20 mouse cellular contexts compared by ENCODE assay signal in the genomic region with DNA sequence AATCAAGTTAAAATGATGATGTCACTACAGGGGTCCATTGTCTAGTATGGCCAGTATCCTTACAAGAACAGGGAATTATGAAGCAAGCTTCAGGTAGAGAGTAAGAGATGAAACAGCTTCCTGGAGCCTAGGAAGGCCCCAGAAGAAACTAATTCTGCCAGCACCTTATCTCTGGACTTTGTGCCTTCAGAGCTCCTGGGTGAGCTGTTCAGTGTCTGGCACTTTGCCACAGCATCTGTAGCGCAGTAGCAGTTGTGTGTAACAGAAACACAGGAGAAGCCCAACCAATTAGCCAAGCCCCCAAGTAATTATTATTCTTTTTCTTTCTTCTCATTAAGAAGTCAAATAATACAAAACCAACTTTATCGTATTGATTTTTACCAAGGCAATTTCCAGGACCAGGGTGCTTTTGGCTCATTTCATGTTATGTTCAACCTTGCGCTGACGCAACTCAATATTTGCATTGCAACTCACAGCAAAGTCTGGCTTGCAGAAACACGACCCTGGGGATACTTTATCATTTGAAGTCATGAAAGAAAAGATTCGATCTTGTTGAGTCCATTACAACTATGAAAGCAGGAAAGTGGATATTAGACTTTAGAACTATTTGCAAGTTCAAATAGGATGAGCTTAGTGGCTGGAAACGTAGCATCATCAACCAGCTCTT.
DNase-seq lines count a peak whose midpoint lies in the region; ATAC-seq lines count a peak whose summit lies in the region.
"Had no signal": no experiment of that assay in that cellular context is flagged by ENCODE, and none has a peak within 500 bp of the region (broad histone marks: within the 10 kb centered on the region; RNA-seq: fewer than 3 reads in every experiment).

No protein-coding gene starts in this region.

- no peak overlapping the region for H3K9ac ChIP-seq in liver, embryonic 12.5 days
- no peak overlapping the region for H3K9ac ChIP-seq in stomach, embryonic 16.5 days (ENCODE audit: low read length)
- no peak overlapping the region for H3K9ac ChIP-seq in hindbrain, embryonic 13.5 days
- H3K9ac ChIP-seq: forebrain, embryonic 13.5 days; heart, embryonic 12.5 days; hindbrain, embryonic 15.5 days had no signal

- no peaks in the 10 kb centered on the region for H3K9me3 ChIP-seq in liver, embryonic 12.5 days (replicated peaks)
- H3K9me3 ChIP-seq in stomach, embryonic 16.5 days (replicated peaks; ENCODE audit: control insufficient read depth, low read length), result no peaks in the 10 kb centered on the region
- H3K9me3 ChIP-seq in hindbrain, embryonic 13.5 days, result no peaks in the 10 kb centered on the region
- H3K9me3 ChIP-seq: forebrain, embryonic 13.5 days; heart, embryonic 12.5 days; hindbrain, embryonic 10.5 days; hindbrain, embryonic 15.5 days had no signal

- no peaks in the 10 kb centered on the region for H3K27me3 ChIP-seq in liver, embryonic 12.5 days (replicated peaks)
- H3K27me3 ChIP-seq in stomach, embryonic 16.5 days (ENCODE audit: control insufficient read depth, insufficient read depth, low read length), result no peaks in the 10 kb centered on the region
- H3K27me3 ChIP-seq in hindbrain, embryonic 13.5 days, result no peaks in the 10 kb centered on the region
- H3K27me3 ChIP-seq: forebrain, embryonic 13.5 days; heart, embryonic 12.5 days; hindbrain, embryonic 15.5 days had no signal

- H3K4me2 ChIP-seq in liver, embryonic 12.5 days, result no peak overlapping the region
- H3K4me2 ChIP-seq in stomach, embryonic 16.5 days (ENCODE audit: low read depth, low read length), result no peak overlapping the region
- H3K4me2 ChIP-seq in hindbrain, embryonic 13.5 days, result no peak overlapping the region
- H3K4me2 ChIP-seq: forebrain, embryonic 13.5 days; heart, embryonic 12.5 days; hindbrain, embryonic 15.5 days had no signal

- H3K4me1 ChIP-seq in liver, embryonic 12.5 days, result no peaks in the 10 kb centered on the region
- no peaks in the 10 kb centered on the region for H3K4me1 ChIP-seq in stomach, embryonic 16.5 days (ENCODE audit: control insufficient read depth, insufficient read depth, low read length)
- H3K4me1 ChIP-seq in hindbrain, embryonic 13.5 days (replicated peaks), result 0 out of 2 replicates have a peak, but pooled peaks cover 4% of the 10 kb centered on the region
- H3K4me1 ChIP-seq: forebrain, embryonic 13.5 days; heart, embryonic 12.5 days; hindbrain, embryonic 10.5 days; hindbrain, embryonic 15.5 days had no signal

- peak; percentile 7 for DNase-seq in liver
- DNase-seq in large intestine, adult 2 months (ENCODE audit: low read depth, low spot score), result peak; percentile 39
- no peak for DNase-seq in cerebellum, adult 8-10 months
- no peak for DNase-seq in adrenal gland, adult 18-20 months (ENCODE audit: low spot score in 2 of 2)
- DNase-seq: adrenal gland, postnatal 10 days; B cell, adult 2 months; cerebellum, adult 11-12 months; cerebellum, adult 9-11 months; cerebellum, postnatal 36 days; gastrocnemius, adult 2 months; gastrocnemius, postnatal 25 days had no signal

- no peaks in the 10 kb centered on the region for H3K36me3 ChIP-seq in liver, embryonic 12.5 days
- no peaks in the 10 kb centered on the region for H3K36me3 ChIP-seq in stomach, embryonic 16.5 days (ENCODE audit: control insufficient read depth, insufficient read depth, low read length)
- no peaks in the 10 kb centered on the region for H3K36me3 ChIP-seq in hindbrain, embryonic 13.5 days
- H3K36me3 ChIP-seq: G1E; heart, embryonic 12.5 days; hindbrain, embryonic 10.5 days; hindbrain, embryonic 15.5 days had no signal

- no peak for ATAC-seq in liver, embryonic 12.5 days
- peak; percentile 69; the same call in 1 of the 2 replicates for ATAC-seq in stomach, embryonic 16.5 days (ENCODE audit: insufficient read depth, low FRiP score)
- ATAC-seq in hindbrain, embryonic 13.5 days (ENCODE audit: low FRiP score), result no peak
- ATAC-seq: CD4-positive, CD25-positive, alpha-beta regulatory T cell, adult 4 months; forebrain, embryonic 13.5 days had no signal

- 61% methylated on average over 7 of the region's 7 CpGs for WGBS in liver, embryonic 12.5 days (ENCODE audit: insufficient replicate concordance)
- 39% methylated on average over 7 of the region's 7 CpGs for WGBS in large intestine, adult 2 months
- WGBS in stomach, embryonic 16.5 days, result 53% methylated on average over 7 of the region's 7 CpGs
- 89% methylated on average over 7 of the region's 7 CpGs for WGBS in hindbrain, embryonic 13.5 days

- no peak overlapping the region for H3K27ac ChIP-seq in liver, embryonic 12.5 days
- no peak overlapping the region for H3K27ac ChIP-seq in stomach, embryonic 16.5 days (ENCODE audit: low read length)
- H3K27ac ChIP-seq in hindbrain, embryonic 13.5 days, result no peak overlapping the region
- H3K27ac ChIP-seq: forebrain, embryonic 13.5 days; gastrocnemius, adult 2 months; hindbrain, embryonic 10.5 days; hindbrain, embryonic 15.5 days had no signal

- no peak overlapping the region for H3K4me3 ChIP-seq in liver, embryonic 12.5 days
- H3K4me3 ChIP-seq in stomach, embryonic 16.5 days (replicated peaks; ENCODE audit: low read length), result no peak overlapping the region
- H3K4me3 ChIP-seq in hindbrain, embryonic 13.5 days, result no peak overlapping the region
- H3K4me3 ChIP-seq: forebrain, embryonic 13.5 days; gastrocnemius, adult 2 months; heart, embryonic 12.5 days; hindbrain, embryonic 10.5 days; hindbrain, embryonic 15.5 days had no signal

Comparison
In these comparisons a context has a peak if more than half of its experiments do, and no peak if none do; other contexts are left out.
1. DNase-seq: peak in liver (single experiment) and large intestine, adult 2 months (single experiment); none in cerebellum, adult 8-10 months (single experiment) and adrenal gland, adult 18-20 months (0 of 2).